Mouse (Mus musculus): ENCODE results near the gene Ddc. TPM values are rescaled to one million over a fixed set of nuclear protein-coding genes. Genes with fewer than 3 reads are reported as not detected.
A peak's percentile ranks its signal among the peaks of the same experiment; 100 is the strongest.

Gene Ddc
- polyA plus RNA-seq, 1 experiment from 2014 or later, result 48.4 TPM

- Histone ChIP-seq H3K9me3 (ENCODE audit: control insufficient read depth, low read length) (no peaks in the 10 kb centered on the region), H3K36me3 (ENCODE audit: control insufficient read depth, insufficient read depth, low read length) (no peaks in the 10 kb centered on the region), H3K4me3 (ENCODE audit: low read depth, low read length) (no peak overlapping the region), H3K4me2 (ENCODE audit: low read depth, low read length) (no peak overlapping the region), H3K9ac (ENCODE audit: low read depth, low read length) (no peak overlapping the region), H3K27me3 (replicated peaks; ENCODE audit: control insufficient read depth, insufficient read depth, low read length) (no peaks in the 10 kb centered on the region), H3K27ac (replicated peaks; ENCODE audit: low read depth, low read length) (peak overlapping the region; percentile 75), H3K4me1 (ENCODE audit: control insufficient read depth, insufficient read depth, low read length) (peaks cover 18% of the 10 kb centered on the region)
- DNase-seq (ENCODE audit: low spot score), result peak; percentile 93
- ATAC-seq (ENCODE audit: low read depth), result peak; percentile 88
- 60% methylated on average over 2 of the region's 2 CpGs for WGBS
Measured at GRCm38 (mm10) chr11:11865128-11865527, 32.8 kb downstream of the Ddc start.

GRCm38 (mm10) chr11:11864446-11865101 lies 33.4 kb downstream of the Ddc start:
- Histone ChIP-seq H3K4me1 (ENCODE audit: control insufficient read depth, insufficient read depth, low read length) (peaks cover 18% of the 10 kb centered on the region), H3K9me3 (ENCODE audit: control insufficient read depth, low read length) (no peaks in the 10 kb centered on the region), H3K27ac (replicated peaks; ENCODE audit: low read depth, low read length) (peak overlapping the region; percentile 75), H3K9ac (ENCODE audit: low read depth, low read length) (no peak overlapping the region), H3K36me3 (ENCODE audit: control insufficient read depth, insufficient read depth, low read length) (no peaks in the 10 kb centered on the region), H3K4me2 (ENCODE audit: low read depth, low read length) (no peak overlapping the region), H3K4me3 (ENCODE audit: low read depth, low read length) (no peak overlapping the region), H3K27me3 (replicated peaks; ENCODE audit: control insufficient read depth, insufficient read depth, low read length) (no peaks in the 10 kb centered on the region)
- peak; percentile 54 for ATAC-seq (ENCODE audit: low read depth)
- DNase-seq (ENCODE audit: low spot score), result peak; percentile 90
- WGBS, result 59% methylated on average over 8 of the region's 8 CpGs

- no peaks in the 10 kb centered on the region for H3K36me3 ChIP-seq (ENCODE audit: control insufficient read depth, insufficient read depth, low read length)
- no peak overlapping the region for H3K4me2 ChIP-seq (ENCODE audit: low read depth, low read length)
- no peak for DNase-seq (ENCODE audit: low spot score)
- ATAC-seq (ENCODE audit: low read depth), result no peak
- peaks cover 13% of the 10 kb centered on the region; the same call in 1 of the 2 replicates for H3K4me1 ChIP-seq (ENCODE audit: control insufficient read depth, insufficient read depth, low read length)
- WGBS, result 66% methylated on average over 1 of the region's 1 CpGs
- no peaks in the 10 kb centered on the region for H3K9me3 ChIP-seq (ENCODE audit: control insufficient read depth, low read length)
- no peaks in the 10 kb centered on the region for H3K27me3 ChIP-seq (replicated peaks; ENCODE audit: control insufficient read depth, insufficient read depth, low read length)
- H3K9ac ChIP-seq (ENCODE audit: low read depth, low read length), result no peak overlapping the region
- H3K27ac ChIP-seq (replicated peaks; ENCODE audit: low read depth, low read length), result peak overlapping the region; percentile 53; the same call in 1 of the 2 replicates
- H3K4me3 ChIP-seq (ENCODE audit: low read depth, low read length), result no peak overlapping the region
Measured at GRCm38 (mm10) chr11:11862502-11862901, 35.4 kb downstream of the Ddc start.

- no peaks in the 10 kb centered on the region for H3K36me3 ChIP-seq (ENCODE audit: control insufficient read depth, insufficient read depth, low read length)
- peak overlapping the region; percentile 87; the same call in 1 of the 2 replicates for H3K27ac ChIP-seq (replicated peaks; ENCODE audit: low read depth, low read length)
- DNase-seq (ENCODE audit: low spot score) (peak; percentile 71), ATAC-seq (ENCODE audit: low read depth) (no peak)
- no peak overlapping the region for H3K9ac ChIP-seq (ENCODE audit: low read depth, low read length)
- H3K4me3 ChIP-seq (ENCODE audit: low read depth, low read length), result no peak overlapping the region
- H3K4me1 ChIP-seq (ENCODE audit: control insufficient read depth, insufficient read depth, low read length), result peaks cover 16% of the 10 kb centered on the region
- H3K9me3 ChIP-seq (ENCODE audit: control insufficient read depth, low read length), result peaks cover 4% of the 10 kb centered on the region; the same call in 1 of the 2 replicates
- 67% methylated on average over 3 of the region's 3 CpGs for WGBS
- H3K27me3 ChIP-seq (replicated peaks; ENCODE audit: control insufficient read depth, insufficient read depth, low read length), result no peaks in the 10 kb centered on the region
- no peak overlapping the region for H3K4me2 ChIP-seq (ENCODE audit: low read depth, low read length)
Measured at GRCm38 (mm10) chr11:11856959-11857358, 41.0 kb downstream of the Ddc start.

- ATAC-seq (ENCODE audit: low read depth), result no peak
- Histone ChIP-seq H3K4me2 (ENCODE audit: low read depth, low read length) (no peak overlapping the region), H3K36me3 (ENCODE audit: control insufficient read depth, insufficient read depth, low read length) (no peaks in the 10 kb centered on the region), H3K9ac (ENCODE audit: low read depth, low read length) (no peak overlapping the region), H3K27me3 (replicated peaks; ENCODE audit: control insufficient read depth, insufficient read depth, low read length) (no peaks in the 10 kb centered on the region), H3K4me3 (ENCODE audit: low read depth, low read length) (no peak overlapping the region), H3K4me1 (ENCODE audit: control insufficient read depth, insufficient read depth, low read length) (peaks cover 27% of the 10 kb centered on the region), H3K27ac (replicated peaks; ENCODE audit: low read depth, low read length) (peak overlapping the region; percentile 87), H3K9me3 (ENCODE audit: control insufficient read depth, low read length) (peaks cover 4% of the 10 kb centered on the region; the same call in 1 of the 2 replicates)
- DNase-seq (ENCODE audit: low spot score), result no peak
- WGBS, result 55% methylated on average over 11 of the region's 11 CpGs
Measured at GRCm38 (mm10) chr11:11855685-11856131, 42.2 kb downstream of the Ddc start.

GRCm38 (mm10) chr11:11855061-11855672 lies 42.8 kb downstream of the Ddc start:
- ATAC-seq (ENCODE audit: low read depth), result peak; percentile 88
- H3K4me2 ChIP-seq (ENCODE audit: low read depth, low read length), result no peak overlapping the region
- H3K4me1 ChIP-seq (ENCODE audit: control insufficient read depth, insufficient read depth, low read length), result peaks cover 32% of the 10 kb centered on the region
- no peaks in the 10 kb centered on the region for H3K36me3 ChIP-seq (ENCODE audit: control insufficient read depth, insufficient read depth, low read length)
- H3K27ac ChIP-seq (replicated peaks; ENCODE audit: low read depth, low read length), result peak overlapping the region; percentile 87
- peak; percentile 95 for DNase-seq (ENCODE audit: low spot score)
- no peaks in the 10 kb centered on the region for H3K27me3 ChIP-seq (replicated peaks; ENCODE audit: control insufficient read depth, insufficient read depth, low read length)
- no peak overlapping the region for H3K4me3 ChIP-seq (ENCODE audit: low read depth, low read length)
- H3K9ac ChIP-seq (ENCODE audit: low read depth, low read length), result no peak overlapping the region
- peaks cover 4% of the 10 kb centered on the region; the same call in 1 of the 2 replicates for H3K9me3 ChIP-seq (ENCODE audit: control insufficient read depth, low read length)
- WGBS, result 26% methylated on average over 6 of the region's 6 CpGs

- peaks cover 41% of the 10 kb centered on the region for H3K4me1 ChIP-seq (ENCODE audit: control insufficient read depth, insufficient read depth, low read length)
- ATAC-seq (ENCODE audit: low read depth) (peak; percentile 69), DNase-seq (ENCODE audit: low spot score) (peak; percentile 92)
- no peak overlapping the region for H3K4me3 ChIP-seq (ENCODE audit: low read depth, low read length)
- H3K27me3 ChIP-seq (replicated peaks; ENCODE audit: control insufficient read depth, insufficient read depth, low read length), result no peaks in the 10 kb centered on the region
- no peak overlapping the region for H3K4me2 ChIP-seq (ENCODE audit: low read depth, low read length)
- peak overlapping the region; percentile 87 for H3K27ac ChIP-seq (replicated peaks; ENCODE audit: low read depth, low read length)
- WGBS, result 38% methylated on average over 4 of the region's 4 CpGs
- H3K36me3 ChIP-seq (ENCODE audit: control insufficient read depth, insufficient read depth, low read length), result no peaks in the 10 kb centered on the region
- no peak overlapping the region for H3K9ac ChIP-seq (ENCODE audit: low read depth, low read length)
- H3K9me3 ChIP-seq (ENCODE audit: control insufficient read depth, low read length), result peaks cover 4% of the 10 kb centered on the region; the same call in 1 of the 2 replicates
Measured at GRCm38 (mm10) chr11:11853731-11854461, 44.0 kb downstream of the Ddc start.

GRCm38 (mm10) chr11:11851957-11852505 lies 45.9 kb downstream of the Ddc start:
- no peak overlapping the region for H3K4me2 ChIP-seq (ENCODE audit: low read depth, low read length)
- no peak overlapping the region for H3K4me3 ChIP-seq (ENCODE audit: low read depth, low read length)
- H3K27ac ChIP-seq (replicated peaks; ENCODE audit: low read depth, low read length), result peak overlapping the region; percentile 87
- peaks cover 41% of the 10 kb centered on the region for H3K4me1 ChIP-seq (ENCODE audit: control insufficient read depth, insufficient read depth, low read length)
- ATAC-seq (ENCODE audit: low read depth), result no peak
- no peak for DNase-seq (ENCODE audit: low spot score)
- no peaks in the 10 kb centered on the region for H3K27me3 ChIP-seq (replicated peaks; ENCODE audit: control insufficient read depth, insufficient read depth, low read length)
- no peaks in the 10 kb centered on the region for H3K36me3 ChIP-seq (ENCODE audit: control insufficient read depth, insufficient read depth, low read length)
- H3K9me3 ChIP-seq (ENCODE audit: control insufficient read depth, low read length), result peaks cover 3% of the 10 kb centered on the region; the same call in 1 of the 2 replicates
- WGBS, result 49% methylated on average over 6 of the region's 6 CpGs
- no peak overlapping the region for H3K9ac ChIP-seq (ENCODE audit: low read depth, low read length)
